Mouse (Mus musculus) thymus, adult 2 months (tissue): ENCODE measurements around the gene Grip1.

Experiments
- CTCF ChIP-seq: fragments of 200-500 bp; IDR thresholded peaks from 2 replicates; pipeline ENCODE4 v1.5.1; 2012; ENCODE audit warnings: mild to moderate bottlenecking, control low read depth, low read length, moderate library complexity, borderline replicate concordance; ENCODE audit not compliant: control insufficient read depth, poor library complexity, insufficient read depth; ENCODE audit errors: extremely low read depth
- POLR2A ChIP-seq: fragments of 200-500 bp; IDR thresholded peaks from 2 replicates; pipeline ENCODE4 v1.6.1; 2012; ENCODE audit warnings: mild to moderate bottlenecking, low read length, control low read depth, moderate library complexity; ENCODE audit not compliant: control insufficient read depth, poor library complexity, insufficient read depth; ENCODE audit errors: extremely low read depth

- TF ChIP-seq CTCF: no peak
- TF ChIP-seq POLR2A: no peak
Observed at GRCm38 (mm10) chr10:119616078-119616477, 162.4 kb downstream of the Grip1 start.
